ENCODE assay signal across 9 mouse cellular contexts in genomic region chr5:106815923-106816654, GRCm38 (mm10).
A peak's percentile ranks its signal among the peaks of the same experiment; 100 is the strongest.
DNase-seq lines count a peak whose midpoint lies in the region; ATAC-seq and TF ChIP-seq lines count a peak whose summit lies in the region.
"Had no signal": no experiment of that assay in that cellular context is flagged by ENCODE, and none has a peak within 500 bp of the region (broad histone marks: within the 10 kb centered on the region; RNA-seq: fewer than 3 reads in every experiment).

No protein-coding gene starts in this region.

- no peaks in the 10 kb centered on the region for H3K9me3 ChIP-seq in heart, embryonic 11.5 days (replicated peaks; ENCODE audit: control insufficient read depth, low read length)
- no peaks in the 10 kb centered on the region for H3K9me3 ChIP-seq in hindbrain, embryonic 16.5 days (ENCODE audit: control insufficient read depth, low read length)
- no peaks in the 10 kb centered on the region for H3K9me3 ChIP-seq in midbrain, embryonic 10.5 days (replicated peaks)

- H3K4me3 ChIP-seq in heart, embryonic 11.5 days (ENCODE audit: low read depth, low read length) = no peak overlapping the region
- H3K4me3 ChIP-seq in hindbrain, embryonic 16.5 days (ENCODE audit: low read length) = peak overlapping the region; percentile 23
- peak overlapping the region; percentile 32 for H3K4me3 ChIP-seq in midbrain, embryonic 10.5 days
- H3K4me3 ChIP-seq: erythroblast, embryonic 14.5 days had no signal

- H3K9ac ChIP-seq in heart, embryonic 11.5 days (ENCODE audit: low read depth, low read length) = no peak overlapping the region
- no peak overlapping the region for H3K9ac ChIP-seq in hindbrain, embryonic 16.5 days (ENCODE audit: low read depth, low read length)

- DNase-seq in heart, adult 9 months (ENCODE audit: low spot score in 2 of 2) = no peak
- no peak for DNase-seq in brain, embryonic 14.5 days (ENCODE audit: low read depth)
- no peak for DNase-seq in midbrain, embryonic 10.5 days (ENCODE audit: low spot score)
- DNase-seq in ovary, adult 18-20 months (ENCODE audit: low spot score) = no peak
- no peak for DNase-seq in cerebellum, adult 11-12 months

- TF ChIP-seq CTCF in brain, embryonic 14.5 days (IDR thresholded peaks at IDR 0.05; ENCODE audit: borderline replicate concordance, extremely low read depth, insufficient read depth, insufficient read length) = 0 out of 2 replicates have a peak, but pooled peaks have one; percentile 6

- no peak overlapping the region for H3K27ac ChIP-seq in heart, embryonic 11.5 days (ENCODE audit: low read depth, low read length)
- H3K27ac ChIP-seq in hindbrain, embryonic 16.5 days (ENCODE audit: low read depth, low read length) = no peak overlapping the region
- H3K27ac ChIP-seq in midbrain, embryonic 10.5 days (replicated peaks) = no peak overlapping the region

- peak overlapping the region; percentile 39 for H3K4me2 ChIP-seq in heart, embryonic 11.5 days
- peak overlapping the region; percentile 21 for H3K4me2 ChIP-seq in hindbrain, embryonic 16.5 days (ENCODE audit: low read length)

- no peak for ATAC-seq in heart, embryonic 11.5 days (replicated peaks; ENCODE audit: insufficient number of reproducible peaks, low FRiP score, low TSS enrichment)
- ATAC-seq in hindbrain, embryonic 16.5 days = no peak
- ATAC-seq in megakaryocyte-erythroid progenitor cell, adult 5-6 weeks (replicated peaks; ENCODE audit: low FRiP score, low TSS enrichment, poor library complexity, severe bottlenecking) = no peak

- H3K4me1 ChIP-seq in heart, embryonic 11.5 days (ENCODE audit: control insufficient read depth, insufficient read depth, low read length) = no peaks in the 10 kb centered on the region
- H3K4me1 ChIP-seq in hindbrain, embryonic 16.5 days (ENCODE audit: control insufficient read depth, insufficient read depth, low read depth, low read length) = no peaks in the 10 kb centered on the region; the same call in 1 of the 2 replicates
- H3K4me1 ChIP-seq in midbrain, embryonic 10.5 days = peaks cover 6% of the 10 kb centered on the region; the same call in 1 of the 2 replicates

- H3K36me3 ChIP-seq in heart, embryonic 11.5 days (ENCODE audit: control insufficient read depth, insufficient read depth, low read length) = no peaks in the 10 kb centered on the region
- no peaks in the 10 kb centered on the region for H3K36me3 ChIP-seq in hindbrain, embryonic 16.5 days (ENCODE audit: control insufficient read depth, insufficient read depth, low read length)
- H3K36me3 ChIP-seq in midbrain, embryonic 10.5 days = no peaks in the 10 kb centered on the region

- H3K27me3 ChIP-seq in heart, embryonic 11.5 days (ENCODE audit: control insufficient read depth, insufficient read depth, low read length) = peaks cover 6% of the 10 kb centered on the region; the same call in 1 of the 2 replicates
- H3K27me3 ChIP-seq in hindbrain, embryonic 16.5 days (replicated peaks; ENCODE audit: control insufficient read depth, insufficient read depth, low read length) = no peaks in the 10 kb centered on the region; the same call in 1 of the 2 replicates
- H3K27me3 ChIP-seq in midbrain, embryonic 10.5 days (ENCODE audit: low read depth, poor library complexity, severe bottlenecking) = peaks cover 50% of the 10 kb centered on the region

- WGBS in heart, embryonic 11.5 days (ENCODE audit: insufficient replicate concordance) = 53% methylated on average over 15 of the region's 15 CpGs
- WGBS in hindbrain, embryonic 16.5 days = 58% methylated on average over 15 of the region's 15 CpGs
- WGBS in midbrain, embryonic 10.5 days = 57% methylated on average over 15 of the region's 15 CpGs

- TF ChIP-seq POLR2A in brain, embryonic 14.5 days (IDR thresholded peaks at IDR 0.05; ENCODE audit: borderline replicate concordance, extremely low read depth, insufficient read depth, insufficient read length, poor library complexity, severe bottlenecking) = no peak
